Mouse (Mus musculus): ENCODE data around the gene Ddr2.
A peak's percentile ranks its signal among the peaks of the same experiment; 100 is the strongest.

- peak; percentile 60; the same call in 1 of the 2 replicates for TF ChIP-seq CTCF (IDR thresholded peaks at IDR 0.05; ENCODE audit: low read depth)
- no peak for TF ChIP-seq EP300 (IDR thresholded peaks at IDR 0.05; ENCODE audit: low read depth)
Measured at GRCm38 (mm10) chr1:169939345-169939744, 171.2 kb downstream of the Ddr2 start.
